Mouse (Mus musculus) gastrocnemius, adult 8-10 months (tissue): ENCODE results near the gene Ensa. TPM values are rescaled to one million over a fixed set of nuclear protein-coding genes. Genes with fewer than 3 reads are reported as not detected.
"Not testable (repeated sequence)": the region's sequence is repeated elsewhere in the genome, so short reads cannot be mapped to it uniquely, and the experiment has no call there.

Experiments
- DNase-seq, 2 experiments: peaks; one replicate each; pipeline ENCODE4 v3.0.0; 2022; ENCODE audit warnings: low spot score in 2 of 2
- total RNA-seq, 4 experiments: library from RNA; stranded (reverse); gene quantifications; 2 replicates each; pipeline ENCODE4 v1.2.4; 2022

Gene Ensa
- total RNA-seq, 4 experiments from 2014 or later = 104 to 118 (median 108) TPM

DNA sequence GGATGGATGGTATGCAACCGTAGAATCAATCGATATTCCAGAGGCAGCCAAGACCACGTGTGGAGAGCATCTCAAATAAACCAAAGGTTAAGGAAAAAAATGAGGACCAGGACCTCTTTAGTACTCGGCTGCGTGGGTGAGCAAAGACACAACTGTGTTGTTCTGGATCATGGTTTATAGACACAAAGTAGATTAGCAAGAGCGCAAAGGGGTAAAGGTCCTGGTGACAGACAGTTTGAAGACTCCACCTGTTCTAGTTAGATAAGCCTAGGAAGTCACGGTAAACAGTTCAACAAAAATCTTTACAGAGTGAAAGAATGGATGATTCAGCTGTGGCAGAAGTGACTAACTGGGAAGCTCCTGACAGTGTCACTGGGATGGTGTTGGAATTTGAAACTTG lies 18.3 kb downstream of the Ensa start:
- DNase-seq = no peak

DNA sequence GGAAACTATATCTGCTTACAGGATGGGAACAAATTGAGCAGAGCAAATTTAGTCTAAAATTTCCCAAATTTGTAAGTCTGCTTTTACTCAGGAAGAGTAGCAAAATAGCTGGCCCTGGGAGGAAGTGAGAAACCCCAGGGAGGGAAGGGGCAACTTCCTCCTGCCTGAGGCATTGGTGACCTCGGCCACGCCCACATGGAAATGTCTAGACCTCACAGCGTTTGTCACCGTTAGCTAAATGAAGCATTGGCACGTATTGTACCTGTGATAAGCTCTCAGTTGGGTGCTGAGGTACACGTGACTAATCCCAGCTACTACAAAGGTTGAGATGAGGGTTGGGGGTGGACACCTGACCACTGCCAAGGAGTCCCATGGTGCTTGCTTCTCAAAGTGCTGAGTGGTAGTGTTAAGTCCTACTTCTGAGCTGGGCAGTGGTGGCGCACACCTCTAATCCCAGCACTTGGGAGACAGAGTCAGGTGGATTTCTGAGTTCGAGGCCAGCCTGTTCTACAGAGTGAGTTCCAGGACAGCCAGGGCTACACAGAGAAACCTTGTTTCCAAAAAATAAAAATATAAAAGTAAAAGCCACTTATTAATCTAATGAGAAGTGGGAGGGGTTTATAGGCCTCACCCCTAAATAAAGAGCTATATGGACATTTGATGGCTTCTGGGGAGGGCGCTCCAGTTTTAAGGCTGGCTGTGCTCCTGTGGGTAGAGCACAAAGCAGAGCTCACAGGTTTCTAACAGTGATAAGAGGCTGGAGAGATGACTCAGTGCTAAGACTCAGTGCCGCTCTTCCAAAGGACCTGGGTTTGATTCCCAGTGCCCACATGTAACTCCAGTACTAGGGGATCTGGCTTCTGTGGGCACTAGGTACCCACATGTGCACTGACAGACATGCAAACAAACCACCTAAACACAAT lies 20.8 kb downstream of the Ensa start:
- DNase-seq = no peak

DNA sequence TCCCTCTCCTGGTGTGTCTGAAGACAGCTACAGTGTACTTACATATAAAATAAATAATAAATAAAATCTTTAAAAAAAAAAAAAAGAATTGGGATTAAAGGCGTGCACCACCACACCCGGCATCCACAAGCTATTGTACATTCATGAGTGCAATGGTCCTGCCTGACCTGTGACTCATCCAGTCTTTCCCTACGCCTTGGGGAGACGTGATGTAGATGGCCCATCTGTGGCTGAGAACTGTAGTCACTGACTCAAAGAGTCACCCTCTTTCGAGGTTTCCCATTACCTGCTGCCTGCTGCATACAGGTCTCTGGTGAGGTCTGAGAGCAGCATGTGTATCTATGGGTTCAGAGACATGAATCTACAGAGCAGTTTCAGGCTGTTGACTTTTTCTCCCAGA lies 23.2 kb downstream of the Ensa start:
- DNase-seq = no peak

DNA sequence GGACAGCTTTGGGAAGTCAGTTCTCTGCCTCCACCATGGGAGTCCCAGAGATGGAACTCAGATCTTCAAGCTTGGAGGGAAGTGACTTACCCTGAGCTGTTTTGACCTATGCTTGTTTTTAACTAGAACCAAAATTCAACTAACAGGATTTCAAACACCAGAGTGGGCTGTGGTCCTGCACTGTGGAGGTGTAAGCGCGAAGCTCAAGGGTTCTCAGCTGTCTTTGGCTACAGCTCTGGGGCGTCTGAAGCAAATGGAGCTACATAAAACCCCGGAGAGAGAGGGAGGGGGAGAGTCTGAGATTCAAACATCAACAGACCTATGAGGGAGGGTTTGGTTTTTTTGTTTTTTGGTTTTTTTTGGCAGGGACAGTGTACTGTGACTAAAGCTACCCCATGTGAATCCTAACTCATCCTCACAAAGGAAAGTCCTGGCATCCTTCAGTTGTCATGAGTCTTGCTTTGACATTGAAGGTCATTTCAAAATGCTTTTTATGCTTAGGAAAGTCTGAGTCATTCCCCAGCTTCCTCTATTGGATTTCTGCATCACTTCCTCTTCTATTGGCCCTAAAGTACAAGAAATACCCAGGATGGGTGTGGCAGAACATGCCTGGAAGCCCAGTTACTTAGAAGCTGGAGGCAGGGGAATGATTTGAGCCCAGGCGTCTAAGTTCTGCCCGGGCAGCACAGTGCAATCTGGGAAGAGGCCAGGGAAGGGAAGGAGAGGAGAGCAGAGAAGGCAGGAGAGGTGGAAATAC lies 25.7 kb downstream of the Ensa start:
- peak in 1 of 2 experiments; percentile 46 for DNase-seq

DNA sequence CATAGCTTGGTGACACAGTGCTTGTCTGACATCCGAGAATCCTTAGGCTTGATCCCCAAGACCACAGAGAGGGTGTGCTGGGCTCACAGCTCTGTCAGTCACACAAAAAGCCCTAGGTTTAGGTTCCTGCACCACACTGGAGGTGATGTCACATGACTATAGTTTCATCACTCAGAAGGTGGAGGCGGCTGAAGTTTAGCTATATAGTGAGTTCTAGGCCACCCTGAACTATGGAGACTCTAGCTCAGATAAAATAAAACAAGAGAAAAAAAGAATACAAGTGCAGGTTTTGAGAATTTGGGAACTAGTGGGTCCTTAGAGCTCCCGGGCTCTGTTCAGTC lies 26.2 kb downstream of the Ensa start:
- no peak for DNase-seq

DNA sequence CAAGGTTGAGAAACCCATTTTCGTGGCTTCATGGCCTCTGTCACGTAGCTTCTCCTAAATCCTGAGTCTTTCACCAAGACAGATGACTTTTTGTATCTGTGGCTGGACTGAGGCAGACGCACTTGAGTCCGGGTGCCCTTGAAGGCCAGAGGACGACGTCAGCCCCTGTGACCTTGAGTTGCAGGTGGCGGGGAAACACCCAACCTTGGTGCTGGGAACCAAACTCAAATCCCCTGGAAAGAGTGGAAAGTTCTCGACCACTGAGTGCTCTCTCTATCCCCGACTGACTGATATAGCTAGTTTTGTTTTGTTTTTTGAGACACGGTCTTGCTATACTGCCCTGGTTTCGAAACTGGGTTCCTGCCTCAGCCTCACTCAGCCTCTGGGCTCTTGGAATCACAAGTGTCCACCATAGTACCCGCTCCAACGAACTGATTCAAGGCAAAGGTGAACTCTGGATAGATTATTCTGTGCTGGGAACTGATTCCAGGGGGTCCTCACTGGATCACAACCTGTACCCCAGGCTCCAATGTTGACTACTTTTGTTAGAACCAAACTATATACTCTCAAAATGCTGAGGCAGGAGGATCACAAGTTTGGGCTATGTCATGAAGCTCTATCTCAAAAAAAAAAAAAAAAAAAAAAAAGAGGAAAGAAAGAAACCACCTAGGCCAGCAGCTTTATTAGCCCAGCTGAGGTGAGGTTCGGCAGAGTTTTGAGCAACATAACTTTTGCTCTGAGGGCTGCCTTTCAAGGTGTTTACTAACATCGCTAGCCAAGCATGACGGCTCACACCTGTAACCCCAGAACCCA lies 26.8 kb downstream of the Ensa start:
- no peak for DNase-seq

DNA sequence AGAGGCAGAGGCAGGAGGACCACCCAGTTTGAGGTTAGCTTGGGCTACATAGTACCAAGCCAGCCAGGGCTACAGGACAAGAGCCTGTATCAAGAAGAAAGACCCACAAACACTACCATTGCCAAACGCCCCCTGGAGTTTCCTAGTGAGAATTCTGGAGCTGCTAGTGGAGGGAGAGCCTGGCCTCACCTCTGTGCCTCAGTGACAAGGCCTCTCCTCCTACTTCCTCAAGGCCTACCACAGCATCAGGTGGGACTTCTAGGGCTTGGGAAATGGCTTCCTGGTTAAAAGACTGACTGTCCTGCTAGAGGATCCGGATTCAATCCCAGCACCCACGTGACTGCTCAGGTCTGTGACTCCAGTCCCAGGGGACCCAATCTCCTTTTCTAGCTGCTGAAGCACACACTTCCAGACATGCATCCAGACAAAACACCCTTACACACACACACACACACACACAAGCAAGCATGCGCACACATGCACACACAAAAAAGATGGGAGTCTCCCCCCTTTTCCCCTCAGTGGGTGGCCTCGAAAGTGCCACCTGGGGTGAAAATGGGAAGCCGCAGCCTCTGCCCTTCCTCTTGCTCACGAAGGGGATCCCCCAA lies 27.5 kb downstream of the Ensa start:
- DNase-seq = no peak

DNA sequence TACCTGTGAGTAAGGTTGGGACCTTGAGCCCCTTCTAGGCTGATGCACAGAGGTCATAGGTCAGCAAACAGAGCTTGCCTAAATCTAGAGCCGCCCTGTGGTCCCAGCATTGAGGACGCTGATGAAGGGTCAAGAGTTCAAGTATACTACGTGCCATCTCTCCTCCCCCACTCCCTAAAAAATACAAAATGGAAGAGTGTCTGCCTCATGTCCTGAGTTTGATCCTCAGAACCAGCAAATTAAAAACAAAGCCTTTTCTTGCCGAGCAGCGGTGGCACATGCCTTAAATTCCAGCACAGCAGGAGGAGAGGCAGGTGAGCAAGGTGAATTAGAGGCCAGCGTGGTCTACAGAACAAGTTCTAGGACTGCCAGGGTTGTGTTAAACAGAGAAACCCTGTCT lies 28.1 kb downstream of the Ensa start:
- no peak for DNase-seq

DNA sequence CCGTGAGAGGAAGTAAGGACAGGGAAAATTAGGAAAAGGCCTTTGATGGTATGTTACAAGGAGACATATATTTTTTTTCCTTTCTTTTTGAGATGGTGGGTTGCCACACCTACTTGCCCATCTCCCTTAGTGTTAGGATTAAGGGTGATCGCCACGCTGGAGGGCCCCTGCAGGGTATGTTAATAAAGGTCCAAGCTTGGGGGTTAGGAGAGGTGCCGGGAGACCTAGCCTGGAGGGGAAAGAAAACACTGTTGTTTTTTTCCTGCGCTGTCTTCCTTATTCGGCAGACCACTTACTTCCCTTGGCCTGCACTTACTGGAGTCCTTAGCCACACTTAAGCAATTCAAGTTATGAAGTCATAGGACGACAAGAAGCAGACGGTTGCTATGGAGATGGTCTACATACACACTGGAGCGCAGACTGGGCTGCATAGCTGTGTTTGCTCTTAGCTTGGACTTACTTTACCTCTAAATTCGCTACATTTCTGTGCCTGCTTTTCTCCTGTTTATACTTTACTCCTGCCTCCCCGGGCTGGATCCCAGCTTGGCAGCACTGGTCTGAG lies 28.8 kb downstream of the Ensa start:
- DNase-seq = no peak

DNA sequence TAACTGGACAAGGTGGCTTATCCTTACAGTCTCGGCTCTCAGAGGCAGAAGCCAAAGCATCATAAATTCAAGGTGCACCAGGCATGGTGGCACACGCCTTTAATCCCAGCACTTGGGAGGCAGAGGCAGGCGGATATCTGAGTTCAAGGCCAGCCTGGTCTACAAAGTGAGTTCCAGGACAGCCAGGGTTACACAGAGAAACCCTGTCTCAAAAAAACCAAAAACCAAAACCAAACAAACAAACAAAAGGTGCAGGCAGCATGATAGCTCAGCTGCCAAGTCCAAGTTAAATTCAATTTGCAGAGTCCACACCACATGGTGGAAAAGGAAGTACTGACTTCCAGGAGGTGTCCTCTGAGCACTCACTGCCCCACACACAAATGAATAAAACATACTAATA lies 29.6 kb downstream of the Ensa start:
- not testable (repeated sequence) for DNase-seq

DNA sequence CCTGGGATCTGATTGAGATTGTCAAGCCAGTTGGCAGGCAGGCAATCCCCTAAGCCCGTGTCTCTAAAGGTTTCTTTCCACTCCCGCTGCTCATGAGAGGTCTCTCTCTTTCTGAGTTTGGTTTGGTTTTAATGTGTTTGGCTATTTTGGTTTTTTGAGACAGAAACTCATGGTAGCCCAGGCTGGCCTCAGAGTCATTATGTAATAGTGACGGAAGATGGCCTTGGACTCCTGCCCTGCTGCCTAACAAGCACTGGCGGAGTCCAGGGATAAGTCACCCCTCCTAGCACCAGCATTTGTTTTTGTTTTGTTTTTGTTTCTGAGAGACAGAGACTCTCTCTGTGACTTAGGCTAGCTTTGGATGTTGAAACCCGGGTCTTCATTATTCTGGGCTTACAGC lies 30.6 kb downstream of the Ensa start:
- no peak for DNase-seq

DNA sequence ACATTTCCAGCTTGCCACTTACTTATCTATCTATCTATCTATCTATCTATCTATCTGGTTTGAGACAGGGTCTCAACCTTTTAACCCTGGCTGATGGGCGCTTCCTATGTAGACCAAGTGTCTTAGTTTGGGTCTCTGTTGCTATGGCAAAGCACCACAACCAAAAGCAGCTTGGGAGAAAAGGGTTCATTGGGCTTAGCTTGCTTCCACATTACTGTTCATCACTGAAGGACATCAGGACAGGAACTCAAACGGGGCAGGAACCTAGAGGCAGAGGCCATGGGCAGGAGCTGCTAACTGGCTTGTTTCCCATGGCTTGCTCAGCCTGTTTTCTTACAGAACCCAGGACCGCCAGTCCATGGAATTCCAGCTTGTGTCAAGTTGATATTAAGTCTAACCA lies 32.3 kb downstream of the Ensa start:
- no peak for DNase-seq

DNA sequence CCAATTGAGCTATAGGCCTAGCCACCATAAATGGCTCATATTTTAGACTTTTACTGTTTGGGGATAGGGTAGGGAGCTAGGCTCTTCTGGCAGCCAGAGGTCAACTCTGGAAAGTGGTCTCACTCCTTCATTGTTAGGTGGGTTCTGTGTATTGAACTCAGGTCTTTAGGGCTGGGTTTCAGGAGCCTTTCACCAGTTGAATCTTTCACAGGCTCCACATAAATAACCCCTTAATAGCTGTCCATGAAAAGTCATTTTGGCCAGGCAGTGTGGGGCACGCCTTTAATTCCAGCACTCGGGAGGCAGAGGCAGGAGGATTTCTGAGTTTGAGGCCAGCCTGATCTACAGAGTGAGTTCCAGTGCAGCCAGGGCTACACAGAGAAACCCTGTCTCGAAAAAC lies 32.9 kb downstream of the Ensa start:
- no peak for DNase-seq

DNA sequence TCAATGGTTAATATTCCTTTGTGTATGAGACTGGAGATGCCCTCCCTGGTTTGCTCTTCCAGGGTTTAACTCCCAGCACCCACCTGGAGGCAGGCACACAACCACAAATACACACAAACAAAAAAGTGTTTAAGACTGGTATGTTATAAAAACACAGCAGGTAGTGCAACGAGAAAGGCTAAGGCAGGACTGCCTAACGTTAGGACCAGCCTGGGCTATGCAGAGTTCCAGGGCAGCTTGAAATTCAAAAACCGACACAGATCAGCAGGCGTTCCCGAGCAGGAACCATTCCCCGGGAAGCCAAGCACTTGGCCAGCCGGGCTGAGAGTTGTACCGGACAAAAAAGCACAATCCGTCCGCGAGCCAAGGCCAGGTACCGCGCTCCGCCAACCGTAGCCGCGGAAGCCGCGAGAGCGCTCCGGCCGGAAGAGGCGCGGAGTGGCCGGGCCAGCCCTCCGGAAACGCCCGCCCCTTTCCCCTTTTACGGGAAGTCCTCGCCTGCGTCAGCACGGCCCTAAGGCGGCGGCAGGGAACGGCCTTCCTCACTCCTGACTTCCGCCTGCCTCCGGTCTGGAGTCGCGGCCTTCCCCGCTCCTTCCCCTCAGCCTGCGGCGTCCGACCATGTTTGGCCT lies 33.6 kb downstream of the Ensa start, which contains the start of gene Mcl1:
TSS of gene Mcl1 (plus strand) at position 553 of the 632 bp plus-strand sequence.
- peak; percentile 87 to 93 for DNase-seq

DNA sequence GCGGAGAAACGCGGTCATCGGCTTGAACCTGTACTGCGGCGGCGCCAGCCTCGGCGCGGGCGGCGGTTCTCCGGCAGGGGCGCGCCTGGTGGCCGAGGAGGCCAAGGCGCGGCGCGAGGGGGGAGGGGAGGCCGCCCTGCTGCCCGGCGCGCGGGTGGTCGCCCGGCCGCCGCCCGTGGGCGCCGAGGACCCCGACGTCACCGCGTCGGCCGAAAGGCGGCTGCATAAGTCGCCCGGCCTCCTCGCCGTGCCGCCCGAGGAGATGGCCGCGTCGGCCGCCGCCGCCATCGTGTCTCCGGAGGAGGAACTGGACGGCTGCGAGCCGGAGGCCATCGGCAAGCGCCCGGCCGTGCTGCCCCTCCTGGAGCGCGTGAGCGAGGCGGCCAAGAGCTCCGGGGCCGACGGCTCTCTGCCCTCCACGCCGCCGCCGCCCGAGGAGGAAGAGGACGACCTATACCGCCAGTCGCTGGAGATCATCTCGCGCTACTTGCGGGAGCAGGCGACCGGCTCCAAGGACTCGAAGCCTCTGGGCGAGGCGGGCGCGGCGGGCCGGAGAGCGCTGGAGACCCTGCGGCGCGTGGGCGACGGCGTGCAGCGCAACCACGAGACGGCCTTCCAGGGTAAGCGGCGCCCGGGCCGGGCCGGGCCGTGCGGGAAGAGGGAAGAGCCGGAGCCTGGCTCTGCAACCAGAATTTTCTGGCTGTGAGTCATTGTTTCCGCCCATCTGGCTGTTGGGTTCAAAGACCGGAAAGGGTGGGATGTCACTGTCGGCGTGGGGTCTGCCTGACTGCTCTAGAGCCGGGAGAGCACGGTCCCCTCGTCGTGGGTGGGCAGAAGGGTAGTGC lies 34.3 kb downstream of the Ensa start:
- DNase-seq = peak; percentile 65 to 66

DNA sequence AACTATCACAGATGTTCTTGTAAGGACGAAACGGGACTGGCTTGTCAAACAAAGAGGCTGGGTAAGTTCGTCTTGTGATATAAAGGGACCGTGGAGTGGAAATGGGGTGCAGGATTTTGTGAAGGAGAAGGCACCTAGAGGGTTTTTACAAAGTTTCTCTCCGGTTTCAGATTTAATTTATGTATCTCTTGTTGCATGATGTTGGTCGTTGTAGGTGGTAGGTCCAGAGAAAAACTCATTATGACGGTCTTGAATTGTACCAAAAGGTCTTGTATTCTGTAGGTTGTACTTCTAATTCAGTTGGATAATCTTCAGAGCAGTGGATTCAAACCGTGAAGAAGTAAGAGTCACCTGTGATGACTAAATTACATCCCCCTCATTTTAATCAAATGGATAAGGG lies 35.2 kb downstream of the Ensa start:
- DNase-seq = no peak

DNA sequence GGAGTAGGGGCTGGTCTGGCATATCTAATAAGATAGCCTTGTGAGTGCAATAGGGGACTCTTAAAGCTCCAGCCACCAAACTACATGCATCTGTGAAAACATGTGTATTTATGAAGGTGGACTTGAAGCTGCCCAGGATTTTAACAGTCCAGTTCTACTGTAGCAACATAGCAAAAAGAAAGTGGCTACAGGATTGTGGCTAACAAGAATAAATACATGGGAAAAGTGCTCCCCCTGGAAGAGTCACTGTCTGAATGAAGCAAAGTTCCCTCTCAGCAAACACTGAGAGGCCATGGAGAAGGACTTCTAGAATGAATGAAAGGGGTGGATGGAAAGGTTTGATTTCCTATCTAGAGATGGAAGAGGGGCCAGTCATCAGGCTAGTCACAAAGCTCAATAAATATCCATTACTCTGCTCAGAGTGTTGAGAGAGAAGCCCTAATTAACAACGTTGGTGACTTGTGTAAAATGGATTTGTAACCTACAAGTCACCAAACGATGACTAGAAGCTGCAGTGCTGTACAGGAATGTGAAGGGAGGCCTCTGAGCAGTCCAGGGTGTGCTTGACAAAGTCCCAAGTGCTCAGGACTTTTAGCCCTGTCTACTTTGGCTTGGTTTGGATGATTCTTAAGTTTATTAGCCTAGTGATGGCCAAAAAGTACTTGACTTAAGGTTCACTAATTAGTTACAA lies 36.1 kb downstream of the Ensa start:
- no peak for DNase-seq

DNA sequence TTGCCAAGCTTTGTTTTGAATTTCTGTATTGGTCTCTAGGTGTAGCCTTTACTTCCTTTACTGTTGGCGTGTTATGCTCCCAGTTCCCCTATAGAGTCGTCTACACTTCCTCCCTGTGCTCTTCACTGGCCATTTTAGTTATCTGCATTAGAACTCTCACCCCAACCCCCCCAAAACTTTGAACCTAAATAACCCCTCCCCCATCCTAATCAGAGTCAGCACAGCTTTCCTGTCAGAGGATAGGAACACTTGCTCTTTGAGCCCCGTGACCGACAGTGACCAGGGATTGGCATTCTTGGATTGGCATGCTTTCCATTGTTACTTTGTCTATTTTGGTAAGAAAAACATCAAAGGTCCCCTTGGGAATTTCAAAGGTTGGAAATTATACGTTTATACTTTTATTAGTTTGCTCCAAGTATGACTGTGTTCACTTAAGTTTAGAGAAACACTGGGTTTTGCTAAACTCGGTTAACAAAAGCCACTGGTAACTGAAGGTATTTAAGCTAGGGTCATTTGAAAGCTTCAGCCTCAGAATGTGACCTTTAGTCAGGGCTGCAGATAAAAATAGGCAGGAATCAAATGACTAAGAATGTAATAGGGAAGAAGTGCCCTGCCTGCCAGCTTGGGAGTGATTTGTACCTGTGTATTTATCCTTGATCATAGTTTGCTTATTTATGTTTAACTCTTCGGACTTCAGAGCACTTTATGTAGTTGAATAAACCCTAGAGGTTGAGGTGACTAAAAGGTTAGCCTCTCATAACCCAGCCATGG lies 37.3 kb downstream of the Ensa start:
- DNase-seq = no peak
